Mouse (Mus musculus): ENCODE data around the gene Rgs9bp. TPM values are rescaled to one million over a fixed set of nuclear protein-coding genes. Genes with fewer than 3 reads are reported as not detected.

Gene Rgs9bp
- total RNA-seq, 1 experiment, result 0.71 TPM

GRCm38 (mm10) chr7:35554605-35555175 is 30.7 kb downstream of the Rgs9bp start:
- no peak for TF ChIP-seq MAFK (IDR thresholded peaks at IDR 0.05; ENCODE audit: insufficient read depth, low read depth, low read length)
- TF ChIP-seq HCFC1 (IDR thresholded peaks at IDR 0.05; ENCODE audit: borderline replicate concordance, insufficient read depth, low read length), result no peak
- TF ChIP-seq CHD2 (IDR thresholded peaks at IDR 0.05; ENCODE audit: low read depth, low read length), result no peak
- TF ChIP-seq ZC3H11A (IDR thresholded peaks at IDR 0.05; ENCODE audit: borderline replicate concordance, low read depth, low read length), result no peak
- no peak for TF ChIP-seq ZNF384 (IDR thresholded peaks at IDR 0.05; ENCODE audit: low read depth, low read length)
- peak overlapping the region; percentile 96 for H3K9ac ChIP-seq (ENCODE audit: insufficient read depth, low read depth, low read length, poor library complexity, severe bottlenecking)
- peaks cover 0 to 4% of the 10 kb centered on the region in 2 experiments; a peak in 1 of 4 replicates for H3K4me1 ChIP-seq (ENCODE audit: control insufficient read depth in 2 of 2, insufficient read depth in 2 of 2, low read length in 2 of 2, poor library complexity in 1 of 2)
- H3K36me3 ChIP-seq (ENCODE audit: control insufficient read depth, insufficient read depth, low read length, poor library complexity, severe bottlenecking), result peaks cover 10% of the 10 kb centered on the region
- H3K4me3 ChIP-seq (ENCODE audit: insufficient read depth in 1 of 2, low read depth in 1 of 2, low read length in 2 of 2, poor library complexity in 1 of 2, severe bottlenecking in 1 of 2), result peak overlapping the region; percentile 83 to 91
- H3K27ac ChIP-seq (ENCODE audit: insufficient read depth, low read depth, low read length, poor library complexity, severe bottlenecking), result peak overlapping the region; percentile 78
- no peak for DNase-seq (ENCODE audit: low read depth, low spot score)
- in situ Hi-C loops (cut with MboI; ENCODE audit: low sequenced_read_pairs in 2 of 2, unreplicated experiment in 2 of 2), result no loop called here
- no peaks in the 10 kb centered on the region for H3K9me3 ChIP-seq (ENCODE audit: control insufficient read depth, insufficient read depth, low read depth, low read length)

- no peaks in the 10 kb centered on the region for H3K9me3 ChIP-seq (ENCODE audit: control insufficient read depth, insufficient read depth, low read depth, low read length)
- no peak overlapping the region for H3K27ac ChIP-seq (ENCODE audit: insufficient read depth, low read depth, low read length, poor library complexity, severe bottlenecking)
- H3K4me1 ChIP-seq (ENCODE audit: control insufficient read depth in 2 of 2, insufficient read depth in 2 of 2, low read length in 2 of 2, poor library complexity in 1 of 2), result peaks cover 0 to 2% of the 10 kb centered on the region in 2 experiments; a peak in 1 of 4 replicates
- H3K4me3 ChIP-seq (ENCODE audit: insufficient read depth in 1 of 2, low read depth in 1 of 2, low read length in 2 of 2, poor library complexity in 1 of 2, severe bottlenecking in 1 of 2), result peak overlapping the region; percentile 83 to 91
- DNase-seq (ENCODE audit: low read depth, low spot score), result no peak
- no peak overlapping the region for H3K9ac ChIP-seq (ENCODE audit: insufficient read depth, low read depth, low read length, poor library complexity, severe bottlenecking)
- in situ Hi-C loops (cut with MboI; ENCODE audit: low sequenced_read_pairs in 2 of 2, unreplicated experiment in 2 of 2), result no loop called here
- peaks cover 13% of the 10 kb centered on the region for H3K36me3 ChIP-seq (ENCODE audit: control insufficient read depth, insufficient read depth, low read length, poor library complexity, severe bottlenecking)
- TF ChIP-seq HCFC1 (IDR thresholded peaks at IDR 0.05; ENCODE audit: borderline replicate concordance, insufficient read depth, low read length), result no peak
- TF ChIP-seq ZC3H11A (IDR thresholded peaks at IDR 0.05; ENCODE audit: borderline replicate concordance, low read depth, low read length), result no peak
- TF ChIP-seq MAFK (IDR thresholded peaks at IDR 0.05; ENCODE audit: insufficient read depth, low read depth, low read length), result no peak
- no peak for TF ChIP-seq CHD2 (IDR thresholded peaks at IDR 0.05; ENCODE audit: low read depth, low read length)
- TF ChIP-seq ZNF384 (IDR thresholded peaks at IDR 0.05; ENCODE audit: low read depth, low read length), result no peak
Observed at GRCm38 (mm10) chr7:35553751-35554604, 31.4 kb downstream of the Rgs9bp start.

DNA sequence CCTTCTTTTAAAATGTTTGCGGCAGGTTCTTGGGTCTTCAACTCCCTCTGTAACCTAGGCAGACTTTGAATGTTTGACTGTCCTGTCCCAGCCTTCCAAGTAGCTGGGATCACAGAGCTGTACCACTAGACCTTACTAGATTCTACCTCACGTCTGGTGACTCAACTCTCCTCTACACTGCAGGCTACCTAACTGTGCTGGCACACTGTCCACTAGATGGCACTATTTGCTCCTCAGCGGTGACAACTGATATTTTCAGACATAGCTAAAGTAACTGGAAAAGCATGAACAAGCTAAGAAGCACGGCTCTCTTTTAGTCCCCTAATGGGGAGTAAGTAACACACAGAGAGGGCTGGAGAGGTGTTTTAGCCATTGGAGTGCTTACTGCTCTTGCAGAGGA is 39.5 kb downstream of the Rgs9bp start:
- DNase-seq (ENCODE audit: low read depth, low spot score), result peak; percentile 58
- TF ChIP-seq ZNF384 (IDR thresholded peaks at IDR 0.05; ENCODE audit: low read depth, low read length), result no peak
- TF ChIP-seq HCFC1 (IDR thresholded peaks at IDR 0.05; ENCODE audit: borderline replicate concordance, insufficient read depth, low read length), result no peak
- no peak for TF ChIP-seq MAFK (IDR thresholded peaks at IDR 0.05; ENCODE audit: insufficient read depth, low read depth, low read length)
- TF ChIP-seq ZC3H11A (IDR thresholded peaks at IDR 0.05; ENCODE audit: borderline replicate concordance, low read depth, low read length), result no peak
- no peak for TF ChIP-seq CHD2 (IDR thresholded peaks at IDR 0.05; ENCODE audit: low read depth, low read length)
- peaks cover 0 to 7% of the 10 kb centered on the region in 2 experiments; a peak in 1 of 4 replicates for H3K4me1 ChIP-seq (ENCODE audit: control insufficient read depth in 2 of 2, insufficient read depth in 2 of 2, low read length in 2 of 2, poor library complexity in 1 of 2)
- H3K9ac ChIP-seq (ENCODE audit: insufficient read depth, low read depth, low read length, poor library complexity, severe bottlenecking), result no peak overlapping the region
- H3K4me3 ChIP-seq (ENCODE audit: insufficient read depth in 1 of 2, low read depth in 1 of 2, low read length in 2 of 2, poor library complexity in 1 of 2, severe bottlenecking in 1 of 2), result no peak overlapping the region
- H3K36me3 ChIP-seq (ENCODE audit: control insufficient read depth, insufficient read depth, low read length, poor library complexity, severe bottlenecking), result peaks cover 19% of the 10 kb centered on the region
- no peaks in the 10 kb centered on the region for H3K9me3 ChIP-seq (ENCODE audit: control insufficient read depth, insufficient read depth, low read depth, low read length)
- in situ Hi-C loops (cut with MboI; ENCODE audit: low sequenced_read_pairs in 2 of 2, unreplicated experiment in 2 of 2), result no loop called here
- H3K27ac ChIP-seq (ENCODE audit: insufficient read depth, low read depth, low read length, poor library complexity, severe bottlenecking), result peak overlapping the region; percentile 18; the same call in 1 of the 2 replicates

- TF ChIP-seq ZNF384 (IDR thresholded peaks at IDR 0.05; ENCODE audit: low read depth, low read length) (no peak), HCFC1 (IDR thresholded peaks at IDR 0.05; ENCODE audit: borderline replicate concordance, insufficient read depth, low read length) (no peak; the same call in 1 of the 2 replicates), CHD2 (IDR thresholded peaks at IDR 0.05; ENCODE audit: low read depth, low read length) (no peak), ZC3H11A (IDR thresholded peaks at IDR 0.05; ENCODE audit: borderline replicate concordance, low read depth, low read length) (no peak), MAFK (IDR thresholded peaks at IDR 0.05; ENCODE audit: insufficient read depth, low read depth, low read length) (no peak)
- peak; percentile 82 for DNase-seq (ENCODE audit: low read depth, low spot score)
- Histone ChIP-seq H3K4me1 (ENCODE audit: control insufficient read depth in 2 of 2, insufficient read depth in 2 of 2, low read length in 2 of 2, poor library complexity in 1 of 2) (peaks cover 2 to 4% of the 10 kb centered on the region in 2 experiments; a peak in 1 of 4 replicates), H3K4me3 (ENCODE audit: insufficient read depth in 1 of 2, low read depth in 1 of 2, low read length in 2 of 2, poor library complexity in 1 of 2, severe bottlenecking in 1 of 2) (peak within 1 kb of the TSS; percentile 28 to 67; a peak in 3 of 4 replicates), H3K27ac (ENCODE audit: insufficient read depth, low read depth, low read length, poor library complexity, severe bottlenecking) (peak within 1 kb of the TSS; percentile 72; the same call in 1 of the 2 replicates), H3K9ac (ENCODE audit: insufficient read depth, low read depth, low read length, poor library complexity, severe bottlenecking) (peak within 1 kb of the TSS; percentile 89), H3K9me3 (ENCODE audit: control insufficient read depth, insufficient read depth, low read depth, low read length) (no peaks in the 10 kb centered on the region), H3K36me3 (ENCODE audit: control insufficient read depth, insufficient read depth, low read length, poor library complexity, severe bottlenecking) (peaks cover 2% of the 10 kb centered on the region; the same call in 1 of the 2 replicates)
- in situ Hi-C loops (cut with MboI; ENCODE audit: low sequenced_read_pairs in 2 of 2, unreplicated experiment in 2 of 2), result no loop called here
Observed at GRCm38 (mm10) chr7:35537562-35537961, 47.8 kb downstream of the Rgs9bp start, which contains the start of gene Tdrd12. TSS of gene Tdrd12 (minus strand) at chr7:35537745.
